Mouse (Mus musculus): ENCODE data around the gene Ube2e1. TPM values are rescaled to one million over a fixed set of nuclear protein-coding genes. Genes with fewer than 3 reads are reported as not detected.

The Ube2e1 gene
- polyA plus RNA-seq, 1 experiment from 2014 or later = 48.9 TPM

DNA sequence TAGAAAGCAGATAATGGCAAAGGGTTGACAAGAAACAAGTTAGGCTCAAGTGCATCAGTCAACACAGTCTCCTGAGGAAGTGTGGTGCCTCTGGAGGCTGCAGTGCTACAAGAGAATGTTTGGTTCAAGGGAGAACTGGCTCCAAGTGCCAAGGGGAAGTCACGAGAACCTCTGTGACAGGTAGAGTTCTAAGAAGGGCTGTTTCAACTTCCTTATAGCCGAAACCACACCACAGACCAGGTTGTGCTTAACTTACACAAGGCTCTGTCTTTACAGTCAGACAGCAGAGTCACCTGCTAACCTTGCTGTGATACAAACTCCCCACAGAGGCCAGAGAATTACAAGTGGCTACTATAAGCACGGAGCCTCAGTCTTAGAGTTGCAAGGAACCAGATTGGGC is 30.1 kb downstream of the Ube2e1 start:
- Histone ChIP-seq H3K36me3 (ENCODE audit: control insufficient read depth, insufficient read depth, low read length) (peaks cover 4% of the 10 kb centered on the region; the same call in 1 of the 2 replicates), H3K27me3 (ENCODE audit: control insufficient read depth, insufficient read depth, low read length) (no peaks in the 10 kb centered on the region), H3K9me3 (ENCODE audit: control insufficient read depth, low read length) (no peaks in the 10 kb centered on the region), H3K27ac (ENCODE audit: low read depth, low read length) (no peak overlapping the region), H3K4me1 (ENCODE audit: control insufficient read depth, insufficient read depth, low read length) (0 out of 2 replicates have a peak, but pooled peaks cover 4% of the 10 kb centered on the region), H3K4me2 (replicated peaks; ENCODE audit: low read depth, low read length) (no peak overlapping the region), H3K9ac (ENCODE audit: low read depth, low read length) (no peak overlapping the region), H3K4me3 (ENCODE audit: low read length) (no peak overlapping the region)
- no peak for ATAC-seq (ENCODE audit: low FRiP score, low TSS enrichment)
- WGBS = 89% methylated on average over 3 of the region's 3 CpGs

DNA sequence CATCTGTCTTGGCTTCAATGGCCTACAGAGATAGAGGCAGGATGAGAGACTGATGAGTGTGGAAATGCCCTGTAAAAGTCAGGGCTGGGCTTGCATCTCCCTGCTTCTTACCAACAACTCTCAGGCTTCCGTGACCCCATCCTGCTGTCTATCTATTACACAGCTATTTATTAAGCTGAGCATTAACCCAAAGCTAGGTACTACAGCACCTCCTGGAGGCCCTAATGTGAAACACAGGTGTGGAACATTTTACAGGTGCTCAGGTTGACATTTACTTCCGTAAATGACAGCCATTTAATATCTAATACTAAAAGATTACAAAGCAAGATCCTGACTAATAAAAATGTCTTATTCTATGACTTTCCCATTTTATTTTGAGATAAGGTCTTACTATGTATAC is 31.0 kb downstream of the Ube2e1 start:
- WGBS = 93% methylated on average over 2 of the region's 2 CpGs
- Histone ChIP-seq H3K9ac (ENCODE audit: low read depth, low read length) (no peak overlapping the region), H3K9me3 (ENCODE audit: control insufficient read depth, low read length) (no peaks in the 10 kb centered on the region), H3K36me3 (ENCODE audit: control insufficient read depth, insufficient read depth, low read length) (no peaks in the 10 kb centered on the region), H3K27ac (ENCODE audit: low read depth, low read length) (no peak overlapping the region), H3K4me2 (replicated peaks; ENCODE audit: low read depth, low read length) (no peak overlapping the region), H3K4me3 (ENCODE audit: low read length) (no peak overlapping the region), H3K4me1 (ENCODE audit: control insufficient read depth, insufficient read depth, low read length) (0 out of 2 replicates have a peak, but pooled peaks cover 4% of the 10 kb centered on the region), H3K27me3 (ENCODE audit: control insufficient read depth, insufficient read depth, low read length) (no peaks in the 10 kb centered on the region)
- ATAC-seq (ENCODE audit: low FRiP score, low TSS enrichment) = no peak

DNA sequence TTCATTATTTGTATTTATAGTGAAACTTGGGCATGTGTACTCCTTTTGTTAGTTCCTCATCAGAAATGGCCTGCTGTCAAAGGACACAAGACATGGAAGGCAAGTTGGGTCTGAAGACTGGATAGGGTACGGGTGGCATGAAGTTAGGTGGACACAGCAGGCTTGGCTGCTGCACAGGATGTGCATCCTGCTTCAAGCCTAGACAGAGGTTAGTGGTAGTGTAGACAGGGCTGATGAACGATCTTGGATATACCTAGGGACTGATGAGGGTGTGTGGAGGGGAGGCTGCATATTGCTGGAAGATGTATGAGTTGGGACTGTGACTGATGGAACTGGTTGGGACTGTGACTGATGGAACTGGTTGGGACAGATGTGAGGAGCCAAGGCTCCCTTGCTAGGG is 32.8 kb downstream of the Ube2e1 start:
- Histone ChIP-seq H3K4me1 (ENCODE audit: control insufficient read depth, insufficient read depth, low read length) (no peaks in the 10 kb centered on the region), H3K36me3 (ENCODE audit: control insufficient read depth, insufficient read depth, low read length) (no peaks in the 10 kb centered on the region), H3K27me3 (ENCODE audit: control insufficient read depth, insufficient read depth, low read length) (no peaks in the 10 kb centered on the region), H3K4me3 (ENCODE audit: low read length) (no peak overlapping the region), H3K9me3 (ENCODE audit: control insufficient read depth, low read length) (no peaks in the 10 kb centered on the region), H3K4me2 (replicated peaks; ENCODE audit: low read depth, low read length) (no peak overlapping the region), H3K9ac (ENCODE audit: low read depth, low read length) (no peak overlapping the region), H3K27ac (ENCODE audit: low read depth, low read length) (no peak overlapping the region)
- WGBS = 93% methylated on average over 2 of the region's 2 CpGs
- no peak for ATAC-seq (ENCODE audit: low FRiP score, low TSS enrichment)

DNA sequence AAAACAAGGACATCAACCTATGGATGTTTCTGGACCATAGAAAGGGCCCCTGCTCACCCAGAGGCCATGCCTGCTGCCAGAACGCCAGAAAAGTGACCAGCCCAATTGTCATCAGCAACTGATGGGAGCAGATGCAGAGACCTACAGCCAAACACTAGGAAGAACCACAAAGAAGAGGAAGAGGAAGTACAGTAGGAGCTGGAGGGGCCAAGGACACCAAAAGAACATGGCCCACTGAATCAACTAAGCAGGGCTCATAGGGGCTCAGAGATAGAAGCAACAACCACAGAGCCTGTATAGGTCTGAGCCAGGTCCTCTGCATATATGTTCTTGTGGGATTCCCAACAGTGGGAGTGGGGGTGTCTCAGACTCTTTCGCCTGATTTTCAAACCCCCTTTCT is 34.2 kb downstream of the Ube2e1 start:
- H3K27me3 ChIP-seq (ENCODE audit: control insufficient read depth, insufficient read depth, low read length) = no peaks in the 10 kb centered on the region

DNA sequence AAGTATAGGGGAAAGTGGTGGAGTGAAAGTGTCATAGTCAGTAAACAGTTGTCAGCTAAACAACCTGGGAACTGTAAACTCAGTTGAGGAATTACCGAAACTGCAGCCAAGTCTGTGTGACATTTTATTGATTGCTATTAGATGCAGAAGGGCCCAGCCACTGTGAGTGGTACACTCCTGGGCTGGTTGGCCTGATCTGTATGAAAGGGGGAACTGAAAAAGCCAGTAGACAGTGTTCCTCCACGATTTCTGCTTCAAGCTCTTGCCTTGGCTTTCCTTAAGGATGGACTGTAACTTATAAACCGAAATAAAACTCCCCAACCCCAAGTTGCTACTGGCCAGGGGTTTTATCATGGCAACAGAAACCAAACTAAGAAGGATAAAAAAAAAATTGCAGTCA is 39.1 kb downstream of the Ube2e1 start:
- Histone ChIP-seq H3K4me1 (ENCODE audit: control insufficient read depth, insufficient read depth, low read length) (no peaks in the 10 kb centered on the region), H3K36me3 (ENCODE audit: control insufficient read depth, insufficient read depth, low read length) (no peaks in the 10 kb centered on the region), H3K9me3 (ENCODE audit: control insufficient read depth, low read length) (no peaks in the 10 kb centered on the region), H3K4me3 (ENCODE audit: low read length) (no peak overlapping the region), H3K27me3 (ENCODE audit: control insufficient read depth, insufficient read depth, low read length) (no peaks in the 10 kb centered on the region), H3K4me2 (replicated peaks; ENCODE audit: low read depth, low read length) (no peak overlapping the region), H3K9ac (ENCODE audit: low read depth, low read length) (no peak overlapping the region), H3K27ac (ENCODE audit: low read depth, low read length) (no peak overlapping the region)
- WGBS = 83% methylated on average over 3 of the region's 3 CpGs
- ATAC-seq (ENCODE audit: low FRiP score, low TSS enrichment) = no peak

More for the DNA sequence above, 34.2 kb downstream of the Ube2e1 start:
- Histone ChIP-seq H3K9me3 (ENCODE audit: control insufficient read depth, low read length) (no peaks in the 10 kb centered on the region), H3K4me1 (ENCODE audit: control insufficient read depth, insufficient read depth, low read length) (no peaks in the 10 kb centered on the region), H3K27ac (ENCODE audit: low read depth, low read length) (no peak overlapping the region), H3K4me2 (replicated peaks; ENCODE audit: low read depth, low read length) (no peak overlapping the region), H3K9ac (ENCODE audit: low read depth, low read length) (no peak overlapping the region), H3K4me3 (ENCODE audit: low read length) (no peak overlapping the region), H3K36me3 (ENCODE audit: control insufficient read depth, insufficient read depth, low read length) (no peaks in the 10 kb centered on the region)
- ATAC-seq (ENCODE audit: low FRiP score, low TSS enrichment) = no peak
- 81% methylated on average over 2 of the region's 2 CpGs for WGBS

DNA sequence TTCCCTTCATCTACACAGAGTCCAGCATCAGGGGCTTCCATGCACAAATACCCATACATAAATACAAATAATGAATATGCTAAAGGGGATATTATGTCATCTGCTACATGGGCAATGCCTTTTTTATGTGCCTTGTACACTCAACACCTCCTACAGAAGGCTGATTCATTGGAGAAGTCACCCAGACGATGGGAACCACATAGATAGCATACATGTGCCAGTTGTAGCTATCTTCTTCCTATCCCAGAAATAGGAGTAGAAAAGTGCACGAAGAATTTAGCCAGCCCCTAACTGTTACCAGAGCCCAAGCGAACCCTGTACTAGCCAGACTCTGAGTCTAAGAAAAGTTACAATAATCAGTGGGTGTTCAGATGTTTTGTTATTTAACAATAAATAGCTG is 39.5 kb downstream of the Ube2e1 start:
- H3K27ac ChIP-seq (ENCODE audit: low read depth, low read length) = no peak overlapping the region
- no peak overlapping the region for H3K4me2 ChIP-seq (replicated peaks; ENCODE audit: low read depth, low read length)
- no peaks in the 10 kb centered on the region for H3K9me3 ChIP-seq (ENCODE audit: control insufficient read depth, low read length)
- no peak overlapping the region for H3K9ac ChIP-seq (ENCODE audit: low read depth, low read length)
- 85% methylated on average over 3 of the region's 3 CpGs for WGBS
- no peaks in the 10 kb centered on the region for H3K36me3 ChIP-seq (ENCODE audit: control insufficient read depth, insufficient read depth, low read length)
- no peaks in the 10 kb centered on the region for H3K4me1 ChIP-seq (ENCODE audit: control insufficient read depth, insufficient read depth, low read length)
- no peaks in the 10 kb centered on the region for H3K27me3 ChIP-seq (ENCODE audit: control insufficient read depth, insufficient read depth, low read length)
- no peak overlapping the region for H3K4me3 ChIP-seq (ENCODE audit: low read length)
- no peak for ATAC-seq (ENCODE audit: low FRiP score, low TSS enrichment)

DNA sequence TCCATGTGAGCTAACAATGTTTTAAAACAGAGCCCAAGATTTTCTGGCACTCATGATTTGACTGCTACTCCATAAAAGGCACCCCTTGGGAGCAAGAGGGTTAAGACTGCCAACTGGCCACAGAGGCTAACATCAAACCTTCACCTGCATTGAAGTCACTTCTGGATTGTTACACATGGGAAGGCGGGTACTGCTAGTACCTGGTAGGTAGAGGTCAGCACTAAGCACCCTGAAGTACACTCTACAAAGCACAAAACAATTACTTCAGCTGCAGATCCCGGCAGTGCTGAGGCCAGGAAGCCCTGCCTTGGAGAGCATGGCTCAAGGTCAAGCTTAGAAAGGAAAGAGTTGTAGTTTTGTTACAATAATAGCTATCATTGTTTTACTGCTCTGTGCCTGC is 44.3 kb downstream of the Ube2e1 start:
- H3K4me3 ChIP-seq (ENCODE audit: low read length) = no peak overlapping the region
- H3K9me3 ChIP-seq (ENCODE audit: control insufficient read depth, low read length) = no peaks in the 10 kb centered on the region
- no peak for ATAC-seq (ENCODE audit: low FRiP score, low TSS enrichment)
- no peaks in the 10 kb centered on the region for H3K4me1 ChIP-seq (ENCODE audit: control insufficient read depth, insufficient read depth, low read length)
- no peak overlapping the region for H3K4me2 ChIP-seq (replicated peaks; ENCODE audit: low read depth, low read length)
- H3K27ac ChIP-seq (ENCODE audit: low read depth, low read length) = no peak overlapping the region
- H3K9ac ChIP-seq (ENCODE audit: low read depth, low read length) = no peak overlapping the region
- peaks cover 2% of the 10 kb centered on the region; the same call in 1 of the 2 replicates for H3K36me3 ChIP-seq (ENCODE audit: control insufficient read depth, insufficient read depth, low read length)
- no peaks in the 10 kb centered on the region for H3K27me3 ChIP-seq (ENCODE audit: control insufficient read depth, insufficient read depth, low read length)
- 79% methylated on average over 2 of the region's 2 CpGs for WGBS

DNA sequence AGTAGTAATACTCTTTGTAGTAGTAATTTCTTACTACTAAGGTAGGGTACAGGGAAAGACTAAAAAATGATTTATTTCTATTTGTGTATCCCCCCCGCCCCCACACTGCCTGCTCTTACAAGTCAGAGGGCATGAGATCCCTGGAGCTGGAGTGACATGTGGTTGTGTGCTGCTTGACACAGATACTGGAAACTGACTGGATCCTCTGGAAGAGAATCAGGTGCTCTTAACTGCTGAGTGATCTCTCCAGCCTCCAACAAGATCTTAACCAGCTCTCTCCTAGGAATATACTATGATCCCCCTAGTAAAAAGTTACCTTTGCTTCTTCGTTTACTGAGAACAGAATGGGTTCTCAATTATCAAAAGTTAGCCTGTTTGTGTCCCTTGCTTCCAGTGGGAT is 45.2 kb downstream of the Ube2e1 start:
- Histone ChIP-seq H3K9ac (ENCODE audit: low read depth, low read length) (no peak overlapping the region), H3K4me2 (replicated peaks; ENCODE audit: low read depth, low read length) (no peak overlapping the region), H3K4me3 (ENCODE audit: low read length) (no peak overlapping the region), H3K4me1 (ENCODE audit: control insufficient read depth, insufficient read depth, low read length) (no peaks in the 10 kb centered on the region), H3K27me3 (ENCODE audit: control insufficient read depth, insufficient read depth, low read length) (no peaks in the 10 kb centered on the region), H3K27ac (ENCODE audit: low read depth, low read length) (no peak overlapping the region), H3K9me3 (ENCODE audit: control insufficient read depth, low read length) (no peaks in the 10 kb centered on the region), H3K36me3 (ENCODE audit: control insufficient read depth, insufficient read depth, low read length) (peaks cover 9% of the 10 kb centered on the region; the same call in 1 of the 2 replicates)
- no peak for ATAC-seq (ENCODE audit: low FRiP score, low TSS enrichment)
- WGBS = 84% methylated on average over 2 of the region's 2 CpGs

DNA sequence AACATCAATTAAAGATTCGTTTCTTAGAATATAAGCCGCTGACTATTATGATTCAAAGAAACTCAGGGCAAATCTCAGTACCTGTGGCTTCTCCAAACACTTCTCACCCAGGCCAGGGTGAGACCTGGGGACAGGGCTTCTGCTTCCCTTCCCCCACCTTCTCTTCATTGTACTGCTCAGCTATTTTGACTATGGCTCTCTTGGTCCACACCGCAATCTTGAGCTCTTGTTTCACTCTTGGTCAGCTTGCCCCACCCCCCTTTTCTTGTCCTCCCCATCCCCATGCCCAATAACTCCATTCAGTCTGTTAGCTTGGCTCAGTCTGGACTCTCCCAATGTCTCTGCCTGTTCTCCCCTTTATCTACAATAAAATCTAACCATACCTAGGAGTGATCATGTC is 46.2 kb downstream of the Ube2e1 start:
- H3K36me3 ChIP-seq (ENCODE audit: control insufficient read depth, insufficient read depth, low read length) = peaks cover 10% of the 10 kb centered on the region; the same call in 1 of the 2 replicates
- ATAC-seq (ENCODE audit: low FRiP score, low TSS enrichment) = no peak

More for the DNA sequence above, 46.2 kb downstream of the Ube2e1 start:
- Histone ChIP-seq H3K27me3 (ENCODE audit: control insufficient read depth, insufficient read depth, low read length) (no peaks in the 10 kb centered on the region), H3K9ac (ENCODE audit: low read depth, low read length) (no peak overlapping the region), H3K27ac (ENCODE audit: low read depth, low read length) (no peak overlapping the region), H3K4me1 (ENCODE audit: control insufficient read depth, insufficient read depth, low read length) (no peaks in the 10 kb centered on the region), H3K9me3 (ENCODE audit: control insufficient read depth, low read length) (no peaks in the 10 kb centered on the region), H3K4me2 (replicated peaks; ENCODE audit: low read depth, low read length) (no peak overlapping the region), H3K4me3 (ENCODE audit: low read length) (no peak overlapping the region)
- 86% methylated on average over 3 of the region's 3 CpGs for WGBS

Data from kidney, embryonic 14.5 days (tissue).